Mouse (Mus musculus) G1E (cell line): ENCODE results near the gene Cyp4a32. TPM values are rescaled to one million over a fixed set of nuclear protein-coding genes. Genes with fewer than 3 reads are reported as not detected.
"Not testable (repeated sequence)": the region's sequence is repeated elsewhere in the genome, so short reads cannot be mapped to it uniquely, and the experiment has no call there.

ENCODE experiments used
- ATAC-seq: 2 replicates; pipeline ENCODE4 v1.8.0; 2016; ENCODE audit warnings: mild to moderate bottlenecking; ENCODE audit not compliant: insufficient number of reproducible peaks, poor library complexity, low FRiP score, severe bottlenecking; ENCODE audit errors: extremely low read depth
- DNase-seq: peaks from one replicate; pipeline ENCODE4 v3.0.0; 2012; ENCODE audit warnings: low spot score
- H3K27me3 ChIP-seq: 2 replicates; pipeline ENCODE4 v1.6.1; 2012; ENCODE audit warnings: mild to moderate bottlenecking, low read length, inconsistent platforms; ENCODE audit not compliant: insufficient read depth
- H3K36me3 ChIP-seq: replicated peaks from 2 replicates; pipeline ENCODE3; 2012; ENCODE audit warnings: mild to moderate bottlenecking, inconsistent platforms
- H3K4me1 ChIP-seq: 2 replicates; pipeline ENCODE4 v1.6.1; 2012; ENCODE audit warnings: low read depth, low read length, inconsistent platforms, mixed read lengths; ENCODE audit not compliant: insufficient read depth
- H3K4me3 ChIP-seq: 2 replicates; pipeline ENCODE4 v1.5.1; 2012; ENCODE audit warnings: low read depth, mild to moderate bottlenecking, inconsistent platforms, low read length, moderate library complexity, mixed read lengths
- H3K9me3 ChIP-seq: replicated peaks from 2 replicates; pipeline ENCODE4 v1.6.1; 2012; ENCODE audit warnings: inconsistent platforms
- CTCF ChIP-seq: IDR thresholded peaks from 2 replicates; pipeline ENCODE4 v1.5.1; 2012; ENCODE audit warnings: low read depth, low read length, inconsistent platforms, mixed read lengths
- GATA1 ChIP-seq: IDR thresholded peaks from 2 replicates; pipeline ENCODE4 v1.6.1; 2012; ENCODE audit warnings: borderline replicate concordance, low read length, inconsistent platforms, mixed read lengths
- GATA2 ChIP-seq: IDR thresholded peaks from 2 replicates; pipeline ENCODE4 v1.6.1; 2012; ENCODE audit warnings: low read depth, low read length, inconsistent platforms, borderline replicate concordance
- POLR2AphosphoS5 ChIP-seq: IDR thresholded peaks from 2 replicates; pipeline ENCODE4 v1.6.1; 2012; ENCODE audit warnings: low read depth, low read length, inconsistent platforms; ENCODE audit not compliant: insufficient replicate concordance
- TAL1 ChIP-seq: conservative IDR thresholded peaks from 2 replicates; pipeline ENCODE4 v1.6.1; 2012; ENCODE audit warnings: low read depth, low read length, inconsistent platforms, mixed read lengths
- polyA plus RNA-seq: library from polyadenylated mRNA; stranded (reverse); fragments of >175 nt; gene quantifications from 2 replicates; pipeline ENCODE4 v1.2.3, GENCODE M21; 2012
- total RNA-seq, 2 experiments: library from RNA; stranded (forward) in 1 of 2; stranded (reverse) in 1 of 2; fragments of 200-1000 nt in 1 of 2; fragments of >200 nt in 1 of 2; fragmentation: Nextera tagmentation in 1 of 2; gene quantifications; 2 replicates each; pipeline ENCODE4 v1.2.3; 2014 to 2017

The Cyp4a32 gene
- total and polyA plus RNA-seq, 3 experiments, result 0.22 TPM; not detected in 2

DNA sequence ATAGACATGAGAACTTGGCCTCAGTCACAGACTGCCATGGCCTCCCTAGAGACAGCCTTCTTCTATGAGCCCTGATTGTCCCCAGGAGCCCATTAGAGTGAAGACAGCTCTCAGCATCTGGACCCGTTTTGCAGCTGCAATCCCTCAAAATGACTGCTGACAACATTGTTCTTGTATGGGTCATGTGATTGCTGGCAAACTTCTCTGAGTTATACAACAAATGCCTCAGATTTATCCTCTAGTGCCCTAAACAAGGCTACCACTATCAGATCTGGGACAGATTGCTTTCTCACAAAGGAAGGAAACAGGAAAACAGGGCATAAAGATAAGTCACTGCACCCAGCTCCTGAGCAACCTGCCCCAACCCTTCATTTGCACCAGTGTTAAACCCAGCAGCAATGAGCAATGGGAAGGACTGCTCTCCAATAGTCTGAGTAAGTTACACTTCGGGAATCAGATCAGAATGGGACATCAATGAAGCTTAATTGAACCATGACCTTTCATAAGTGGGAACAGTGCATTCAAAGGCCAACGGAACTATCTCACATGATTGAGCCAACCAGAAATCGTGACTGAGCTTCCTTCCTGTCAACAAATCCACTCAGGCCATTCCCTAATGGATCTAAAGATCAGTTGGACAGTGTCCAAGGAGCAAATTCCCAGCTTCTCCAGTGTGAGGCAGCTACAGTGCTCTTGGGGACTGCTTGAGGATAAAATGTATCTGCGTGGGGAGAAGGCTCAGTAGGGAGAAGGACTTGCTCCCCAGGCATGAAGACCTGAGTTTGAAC lies 42.4 kb downstream of the Cyp4a32 start:
- DNase-seq (no peak), ATAC-seq (no peak)
- H3K9me3 ChIP-seq, result no peaks in the 10 kb centered on the region
- H3K27me3 ChIP-seq, result no peaks in the 10 kb centered on the region
- H3K4me3 ChIP-seq, result no peak overlapping the region
- no peak for TF ChIP-seq GATA2
- no peak for TF ChIP-seq CTCF
- no peak for TF ChIP-seq GATA1
- TF ChIP-seq TAL1, result no peak
- no peak for TF ChIP-seq POLR2AphosphoS5
- no peaks in the 10 kb centered on the region for H3K4me1 ChIP-seq
- no peaks in the 10 kb centered on the region for H3K36me3 ChIP-seq

DNA sequence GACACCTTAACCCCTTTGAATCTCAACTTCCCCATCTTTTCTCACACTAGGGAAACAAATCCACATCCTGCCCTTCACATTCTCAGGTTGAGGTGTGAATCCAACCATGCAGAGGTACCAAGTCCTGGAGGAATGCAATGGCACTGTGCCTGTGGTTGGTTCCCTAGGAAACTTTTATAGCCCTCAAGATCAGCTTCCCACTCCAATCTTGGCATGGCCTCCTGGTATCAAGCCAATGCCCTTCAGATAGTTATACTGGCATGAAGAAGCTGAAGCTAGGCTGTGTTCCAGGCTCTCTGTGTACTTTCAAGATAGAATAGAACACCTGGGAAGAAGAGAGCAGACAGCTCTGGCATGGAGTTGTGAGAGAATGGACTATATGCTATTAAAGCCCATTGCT lies 44.6 kb downstream of the Cyp4a32 start:
- no peaks in the 10 kb centered on the region for H3K36me3 ChIP-seq
- no peak overlapping the region for H3K4me3 ChIP-seq
- H3K4me1 ChIP-seq, result no peaks in the 10 kb centered on the region
- no peak for TF ChIP-seq POLR2AphosphoS5
- no peak for TF ChIP-seq CTCF
- TF ChIP-seq TAL1, result no peak
- TF ChIP-seq GATA1, result no peak
- no peak for TF ChIP-seq GATA2
- DNase-seq, result no peak
- no peaks in the 10 kb centered on the region for H3K9me3 ChIP-seq
- H3K27me3 ChIP-seq, result no peaks in the 10 kb centered on the region
- ATAC-seq, result no peak

DNA sequence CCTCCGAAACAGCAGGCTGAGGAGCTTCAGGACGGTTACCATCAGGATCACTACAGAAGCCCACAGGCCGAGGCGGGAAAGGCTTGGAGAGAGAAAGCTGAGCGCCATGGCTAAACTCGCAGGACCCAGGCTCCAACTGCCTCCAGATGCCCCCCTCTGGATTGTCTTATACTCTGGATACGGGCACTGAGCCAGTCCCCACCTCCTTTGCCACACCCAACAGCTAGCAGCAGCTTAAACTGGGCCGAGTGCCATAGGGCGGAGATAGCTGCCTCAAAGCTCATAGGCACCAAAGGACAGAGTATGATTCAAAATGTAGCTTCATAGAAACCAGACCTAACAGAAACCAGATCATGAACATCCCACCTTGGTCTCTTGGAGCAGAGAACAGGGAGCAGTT lies 46.8 kb downstream of the Cyp4a32 start, which contains the start of gene Cyp4b1:
TSS of gene Cyp4b1 (minus strand) at position 144 of the 400 bp plus-strand sequence.
- H3K36me3 ChIP-seq, result no peaks in the 10 kb centered on the region
- no peak for DNase-seq
- no peaks in the 10 kb centered on the region for H3K4me1 ChIP-seq
- no peaks in the 10 kb centered on the region for H3K27me3 ChIP-seq
- no peaks in the 10 kb centered on the region for H3K9me3 ChIP-seq
- TF ChIP-seq CTCF (no peak), POLR2AphosphoS5 (no peak), GATA2 (no peak), TAL1 (no peak), GATA1 (no peak)
- H3K4me3 ChIP-seq, result no peak within 1 kb of the TSS
- ATAC-seq, result no peak

DNA sequence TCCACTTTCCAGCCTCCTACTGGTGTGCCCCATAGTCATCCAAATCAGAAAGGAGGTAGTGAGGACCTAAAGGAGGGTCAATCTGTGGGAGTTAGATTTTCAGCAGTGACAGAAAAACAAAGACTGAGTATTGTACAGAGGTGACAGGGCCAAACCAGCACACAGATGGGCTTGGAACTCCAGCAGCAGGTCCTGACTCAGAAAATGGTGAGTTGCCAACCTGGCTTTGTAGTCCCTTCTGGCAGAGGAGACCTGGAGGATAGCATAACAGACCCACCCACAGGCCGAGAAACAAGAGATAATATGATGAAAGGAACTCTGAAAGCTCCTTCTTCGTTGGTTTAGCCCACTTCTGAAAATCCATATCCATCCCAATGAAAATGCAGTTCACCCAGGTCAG lies 48.0 kb downstream of the Cyp4a32 start:
- H3K27me3 ChIP-seq, result no peaks in the 10 kb centered on the region
- TF ChIP-seq CTCF (no peak), GATA1 (no peak), TAL1 (no peak), GATA2 (no peak), POLR2AphosphoS5 (no peak)
- no peak overlapping the region for H3K4me3 ChIP-seq
- no peaks in the 10 kb centered on the region for H3K36me3 ChIP-seq
- H3K4me1 ChIP-seq, result no peaks in the 10 kb centered on the region
- no peak for ATAC-seq
- H3K9me3 ChIP-seq, result no peaks in the 10 kb centered on the region
- no peak for DNase-seq

DNA sequence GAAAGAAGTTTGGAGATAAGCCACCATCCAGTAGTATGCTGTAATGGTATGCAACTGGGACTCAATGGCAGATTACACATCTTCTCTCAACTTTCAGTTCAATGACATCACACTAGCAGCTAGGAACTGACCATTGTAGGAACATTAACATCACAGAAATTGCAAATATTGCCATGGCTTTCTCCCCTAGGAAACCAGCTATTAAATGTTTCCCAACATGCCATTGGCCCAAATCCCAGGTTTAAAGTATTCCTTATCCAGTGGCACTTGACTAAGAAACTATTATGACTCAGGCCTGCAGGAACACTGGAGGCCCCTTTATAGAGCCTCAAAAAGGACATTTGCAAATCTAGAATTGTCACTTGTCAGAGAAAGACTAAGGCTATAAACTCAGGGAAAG lies 48.6 kb downstream of the Cyp4a32 start:
- Histone ChIP-seq H3K4me1 (no peaks in the 10 kb centered on the region), H3K4me3 (no peak overlapping the region), H3K27me3 (no peaks in the 10 kb centered on the region), H3K9me3 (no peaks in the 10 kb centered on the region), H3K36me3 (no peaks in the 10 kb centered on the region)
- no peak for ATAC-seq
- TF ChIP-seq GATA1 (no peak), CTCF (no peak), POLR2AphosphoS5 (no peak), GATA2 (no peak), TAL1 (no peak)
- no peak for DNase-seq

DNA sequence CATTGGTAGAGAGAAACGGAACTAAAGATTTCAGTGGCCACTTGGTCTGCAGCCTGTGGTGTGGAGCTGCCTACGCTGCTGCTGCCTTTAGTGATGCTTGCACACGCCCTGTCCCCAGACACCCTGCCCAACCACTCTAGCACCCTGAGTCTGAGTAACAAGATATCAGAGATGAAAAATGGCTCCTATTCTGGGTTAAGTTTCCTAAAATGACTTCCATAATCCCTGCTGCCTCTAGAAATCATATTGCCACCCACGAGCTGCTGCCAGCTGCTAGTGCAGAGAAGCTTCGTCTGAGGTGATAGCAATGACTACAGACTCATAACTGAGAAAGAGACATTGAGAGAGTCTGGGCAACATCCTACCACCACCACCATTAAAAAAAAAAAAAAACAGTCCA lies 50.1 kb downstream of the Cyp4a32 start:
- TF ChIP-seq CTCF (no peak), GATA1 (no peak), GATA2 (no peak), POLR2AphosphoS5 (no peak), TAL1 (no peak)
- ATAC-seq, result no peak
- no peaks in the 10 kb centered on the region for H3K36me3 ChIP-seq
- no peaks in the 10 kb centered on the region for H3K27me3 ChIP-seq
- H3K4me1 ChIP-seq, result no peaks in the 10 kb centered on the region
- H3K9me3 ChIP-seq, result no peaks in the 10 kb centered on the region
- DNase-seq, result no peak
- no peak overlapping the region for H3K4me3 ChIP-seq

DNA sequence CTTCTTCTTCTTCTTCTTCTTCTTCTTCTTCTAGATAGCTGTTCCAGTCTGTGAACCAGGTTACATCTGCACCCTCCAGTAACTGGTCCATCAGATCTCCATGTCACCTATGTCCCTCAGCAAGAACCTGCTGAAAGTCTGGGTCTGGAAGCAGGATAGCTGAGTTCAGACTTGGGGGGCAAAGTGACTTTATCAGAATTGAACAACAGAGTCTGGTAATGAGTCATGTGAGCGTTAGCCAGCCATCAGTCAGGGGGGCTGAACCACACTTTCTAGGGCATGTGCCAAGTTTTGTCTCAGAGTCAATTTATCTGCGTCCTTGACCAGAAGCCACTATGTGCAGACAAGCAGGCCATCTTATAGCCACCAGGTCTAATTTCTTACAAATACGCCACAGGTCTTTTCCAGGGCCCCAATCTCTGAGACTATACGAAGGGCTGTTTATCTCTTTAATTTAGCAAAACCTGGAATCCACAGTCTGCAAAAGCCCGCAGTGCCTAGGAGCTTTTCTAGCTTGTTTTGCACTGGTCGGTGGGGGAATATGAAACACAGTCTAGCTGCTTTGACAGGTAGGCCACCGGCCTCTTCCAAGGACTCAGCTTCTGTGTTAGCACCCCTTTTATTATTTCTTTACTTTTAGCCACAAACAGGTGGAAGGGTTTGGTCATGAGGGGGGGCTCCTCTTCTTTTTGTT lies 55.2 kb downstream of the Cyp4a32 start:
- H3K27me3 ChIP-seq, ATAC-seq, H3K4me3 ChIP-seq, H3K9me3 ChIP-seq, H3K36me3 ChIP-seq, H3K4me1 ChIP-seq, DNase-seq: not testable (repeated sequence)

DNA sequence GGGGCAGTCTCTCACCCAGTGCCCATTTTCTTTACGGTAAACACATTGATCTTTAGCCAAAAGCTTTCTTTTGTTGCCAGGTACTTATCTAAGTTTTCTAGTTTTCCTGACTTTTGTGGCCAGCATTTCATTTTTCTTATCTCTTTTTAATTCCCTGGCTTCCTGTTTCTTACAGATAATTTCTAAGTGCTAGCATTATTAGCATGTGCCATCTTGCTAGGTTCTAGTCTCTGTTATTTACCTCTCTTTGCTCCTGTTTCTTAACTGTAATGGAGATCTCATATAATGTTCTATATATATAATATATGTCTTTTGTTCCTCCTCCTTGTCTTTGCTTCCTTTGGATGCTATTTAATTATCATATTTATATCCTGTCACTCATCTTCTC lies 55.8 kb downstream of the Cyp4a32 start:
- H3K9me3 ChIP-seq, DNase-seq, H3K36me3 ChIP-seq, H3K27me3 ChIP-seq, ATAC-seq, H3K4me1 ChIP-seq, H3K4me3 ChIP-seq: not testable (repeated sequence)
